Mouse (Mus musculus): ENCODE results near the gene Epb41l2.

The Epb41l2 gene

DNA sequence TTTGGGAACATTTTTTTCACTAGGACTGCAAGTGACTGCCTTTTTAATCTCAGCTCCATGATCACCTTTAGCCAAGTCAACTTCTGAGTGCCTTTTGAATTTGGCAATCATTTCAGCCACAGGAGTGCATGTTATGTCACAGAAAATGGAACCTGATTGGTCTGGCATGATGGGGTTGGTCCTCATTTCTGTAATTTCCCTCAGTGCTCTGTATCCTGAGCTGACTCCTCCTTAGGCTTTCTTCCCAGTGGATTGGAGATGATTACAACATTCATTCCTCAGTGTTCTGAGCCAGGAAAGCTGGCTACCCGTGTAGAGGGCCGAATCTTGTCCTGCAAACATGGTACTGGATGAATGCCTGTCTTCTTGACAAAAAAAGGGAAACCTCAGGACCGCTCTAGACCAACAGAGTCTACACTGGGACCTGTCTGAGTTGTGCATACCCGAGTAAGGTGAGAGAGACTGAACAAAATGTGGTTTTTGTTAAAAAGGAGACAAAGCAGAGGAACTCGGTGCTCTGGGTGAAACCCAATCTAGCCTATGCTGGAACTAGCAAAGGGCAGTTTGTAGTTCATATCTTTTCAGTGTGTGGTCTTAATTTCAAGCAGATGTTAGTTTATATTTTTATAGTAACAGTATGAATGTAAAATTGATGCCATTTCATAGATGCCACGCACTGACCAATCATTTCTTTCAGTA is 77.3 kb downstream of the Epb41l2 start:
- no peak for DNase-seq (ENCODE audit: low spot score in 2 of 2)

DNA sequence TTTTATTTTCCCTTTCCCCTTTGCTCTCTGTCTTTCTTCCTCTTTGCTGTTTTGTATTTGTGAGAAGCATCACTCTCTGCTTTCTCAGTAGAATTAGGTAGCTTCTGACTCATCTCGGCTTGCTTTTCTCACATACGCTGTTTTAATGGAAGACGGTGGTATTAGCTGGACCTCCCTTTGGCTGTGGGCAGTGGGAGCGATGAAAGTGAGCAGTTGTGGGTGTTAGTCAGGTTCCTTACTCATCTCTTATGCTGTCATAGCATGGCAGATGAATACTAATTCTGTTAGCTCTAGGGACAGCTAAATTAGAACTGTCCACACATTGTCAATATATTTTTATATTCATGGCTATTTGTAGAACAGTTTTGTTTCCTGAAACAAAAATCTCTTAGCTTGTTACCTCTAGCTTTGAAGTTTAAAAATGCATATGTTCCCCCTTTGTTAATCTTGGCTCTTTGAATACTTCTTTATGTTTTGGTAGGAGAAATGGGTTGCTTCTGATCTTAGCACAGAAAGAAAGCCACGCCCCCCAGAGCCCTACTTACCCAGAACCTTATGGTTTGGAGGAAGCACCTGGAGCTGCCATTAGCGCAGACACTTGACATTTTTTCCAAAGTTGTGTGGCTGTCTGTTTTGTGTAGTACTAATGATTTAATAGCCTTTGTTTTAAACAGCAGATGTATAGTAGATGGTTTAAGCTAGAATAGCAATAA is 78.1 kb downstream of the Epb41l2 start:
- DNase-seq (ENCODE audit: low spot score in 2 of 2): no peak

DNA sequence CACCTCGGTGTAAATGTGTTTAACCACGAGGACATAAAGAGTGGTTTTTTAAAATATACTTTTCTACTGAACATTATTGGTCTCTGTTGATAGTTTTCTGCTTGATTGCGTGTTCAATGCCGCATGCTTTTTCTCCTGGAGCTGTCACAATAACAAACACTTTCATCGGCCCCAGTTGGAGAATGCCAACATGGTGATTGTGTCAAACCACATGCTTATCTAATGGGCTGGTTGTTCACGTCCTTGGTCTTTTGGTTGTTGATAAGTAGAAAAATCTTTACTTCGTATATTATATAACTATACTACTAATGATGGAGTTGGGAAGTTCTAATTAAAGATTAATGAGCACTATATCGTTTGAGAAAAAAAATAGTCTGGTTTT is 78.7 kb downstream of the Epb41l2 start:
- no peak for DNase-seq (ENCODE audit: low spot score in 2 of 2)

DNA sequence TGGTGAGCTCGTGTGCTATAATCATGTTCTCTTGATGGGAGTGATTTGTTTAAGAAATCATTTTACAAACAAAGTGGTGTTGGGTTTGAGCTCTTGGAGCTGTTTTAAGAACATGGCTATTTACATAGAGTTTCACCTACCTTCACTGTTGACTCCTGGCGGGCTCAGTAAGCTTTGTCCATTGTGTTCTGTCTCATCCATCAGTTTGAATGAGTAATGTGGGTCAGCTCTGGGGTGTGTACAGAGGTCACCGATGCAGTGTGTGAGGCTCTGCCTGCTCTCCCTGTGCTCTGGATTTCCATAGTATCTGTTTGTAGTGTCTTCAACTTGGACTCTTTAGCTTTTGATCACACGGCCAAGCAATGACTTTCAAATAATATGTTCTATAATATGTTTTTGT is 79.6 kb downstream of the Epb41l2 start:
- DNase-seq (ENCODE audit: low spot score in 2 of 2): no peak

DNA sequence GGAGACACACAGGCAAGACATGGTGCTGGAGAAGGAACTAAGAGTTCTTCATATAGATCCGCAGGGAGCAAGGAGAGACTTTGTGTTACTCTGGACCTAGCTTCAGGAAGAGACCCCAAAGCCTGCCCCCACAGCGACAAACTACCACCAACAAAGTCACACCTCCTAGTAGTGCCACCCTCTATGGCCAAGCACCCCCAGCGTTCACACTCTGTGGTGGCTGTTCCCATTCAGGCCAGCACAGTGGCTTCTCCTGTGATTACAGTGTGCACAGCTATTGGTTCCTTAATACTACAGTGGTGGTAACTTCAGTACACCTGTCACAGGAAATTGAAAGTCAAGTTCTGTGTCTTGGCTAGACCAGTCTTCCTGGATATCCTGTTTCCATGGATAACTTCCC is 80.3 kb downstream of the Epb41l2 start:
- DNase-seq (ENCODE audit: low spot score in 2 of 2): no peak

DNA sequence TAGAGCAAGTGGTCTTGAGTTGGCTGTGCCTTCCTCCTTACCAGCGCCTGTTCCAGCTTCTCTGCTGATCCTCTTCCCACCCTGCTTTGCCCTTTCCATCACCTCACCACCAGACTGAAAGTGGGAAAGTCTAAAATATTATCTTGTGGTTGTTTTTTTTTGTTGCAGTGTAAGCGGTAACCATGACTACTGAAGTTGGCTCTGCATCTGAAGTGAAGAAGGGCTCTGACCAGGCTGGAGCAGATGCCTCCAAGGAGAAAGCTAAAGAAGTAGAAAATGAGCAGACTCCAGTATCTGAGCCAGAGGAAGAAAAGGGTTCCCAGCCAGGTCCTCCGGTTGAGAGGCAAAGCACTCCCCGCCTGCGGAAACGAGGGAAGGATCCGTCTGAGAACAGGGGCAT is 81.8 kb downstream of the Epb41l2 start:
- no peak for DNase-seq (ENCODE audit: low spot score in 2 of 2)

DNA sequence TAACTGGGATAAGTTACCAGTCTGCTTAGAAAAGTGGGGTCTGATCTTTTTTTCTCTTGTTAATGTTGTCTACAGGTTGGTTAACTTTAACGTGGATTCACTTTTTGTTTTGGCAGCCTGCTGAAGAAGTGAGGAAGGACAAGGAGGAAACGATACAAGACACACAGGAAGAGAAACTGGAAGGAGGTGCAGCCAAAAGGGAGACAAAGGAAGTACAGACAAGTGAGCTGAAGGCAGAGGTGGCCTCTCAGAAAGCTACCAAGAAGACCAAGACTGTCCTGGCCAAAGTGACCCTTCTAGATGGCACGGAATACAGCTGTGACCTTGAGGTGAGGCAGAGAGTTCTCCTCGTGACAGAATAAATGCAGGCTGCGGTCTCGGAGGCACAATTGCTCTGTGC is 84.0 kb downstream of the Epb41l2 start:
- DNase-seq (ENCODE audit: low spot score in 2 of 2): no peak

DNA sequence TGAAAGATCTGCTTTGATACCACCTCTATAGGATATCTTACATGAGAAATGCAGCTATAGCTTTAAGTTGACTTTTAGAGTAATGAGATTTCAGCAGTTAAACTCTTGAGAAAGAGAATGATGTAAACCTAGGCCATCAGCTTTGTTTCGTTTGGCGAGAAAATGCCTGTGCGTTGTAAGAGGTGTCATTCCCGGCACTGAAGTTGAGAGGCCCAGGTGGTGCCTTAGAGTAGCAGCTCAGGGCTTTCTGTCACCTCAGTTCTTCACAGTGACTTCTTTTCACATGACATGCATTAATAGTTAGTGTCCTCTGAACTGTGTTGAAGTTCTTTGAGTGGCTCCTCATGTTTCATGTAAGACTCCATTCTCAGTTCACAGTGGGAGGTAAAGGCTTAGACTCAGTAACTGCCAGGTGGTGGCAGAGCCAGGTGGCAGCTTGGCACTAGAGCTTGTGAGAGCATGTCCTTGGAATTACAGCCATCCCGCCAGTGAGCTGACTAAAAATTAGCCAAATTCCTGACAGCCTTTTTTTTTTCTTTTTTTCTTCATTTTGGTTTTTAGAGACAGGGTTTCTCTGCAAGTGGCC is 84.7 kb downstream of the Epb41l2 start:
- DNase-seq (ENCODE audit: low spot score in 2 of 2): no peak

DNA sequence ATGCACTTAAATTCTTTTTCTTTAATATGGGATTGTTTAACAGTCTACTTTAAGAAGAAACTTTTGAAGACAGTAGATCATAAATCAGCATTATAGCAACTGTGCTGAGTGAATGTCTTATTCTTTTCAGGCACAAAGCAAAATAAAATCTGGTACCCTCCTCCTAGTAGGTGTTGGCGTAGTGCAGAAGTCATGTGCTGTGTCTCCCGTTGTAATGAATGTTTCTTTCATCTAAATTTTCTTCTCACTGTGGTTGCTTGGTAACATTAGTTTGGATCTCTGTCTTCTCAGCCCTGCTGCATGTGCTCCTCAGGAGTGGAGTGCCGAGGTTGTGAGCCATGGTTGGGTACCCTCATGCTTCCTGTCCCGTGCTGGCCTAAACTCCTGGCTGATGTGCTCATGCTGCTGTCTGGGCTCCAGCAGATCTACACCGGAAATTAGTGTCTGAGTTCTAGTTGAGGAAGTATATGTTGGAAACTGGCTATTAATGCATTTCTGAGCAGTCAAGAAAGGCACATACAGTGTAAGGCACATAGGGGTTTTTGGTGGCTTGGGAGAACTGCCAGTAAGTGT is 87.4 kb downstream of the Epb41l2 start:
- DNase-seq (ENCODE audit: low spot score in 2 of 2): no peak

DNA sequence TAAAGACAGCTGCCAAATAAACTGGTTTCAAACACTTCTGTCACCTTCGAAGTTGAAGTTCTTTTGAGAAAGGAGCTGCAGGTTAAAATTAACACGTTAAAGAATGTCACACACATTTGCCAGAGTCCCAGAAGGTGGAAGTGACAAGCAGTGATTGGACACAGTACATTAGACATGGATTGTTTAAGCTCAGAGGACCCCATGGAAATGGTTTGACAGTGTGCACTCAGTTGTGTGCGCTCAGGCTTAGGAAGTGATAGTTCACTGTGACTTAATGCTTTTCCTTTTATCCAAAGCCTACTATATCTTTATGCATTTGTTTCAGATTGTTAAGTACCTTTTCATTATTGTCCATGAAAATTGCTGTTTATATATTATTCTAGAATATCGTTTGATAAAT is 89.1 kb downstream of the Epb41l2 start:
- DNase-seq (ENCODE audit: low spot score in 2 of 2): no peak

DNA sequence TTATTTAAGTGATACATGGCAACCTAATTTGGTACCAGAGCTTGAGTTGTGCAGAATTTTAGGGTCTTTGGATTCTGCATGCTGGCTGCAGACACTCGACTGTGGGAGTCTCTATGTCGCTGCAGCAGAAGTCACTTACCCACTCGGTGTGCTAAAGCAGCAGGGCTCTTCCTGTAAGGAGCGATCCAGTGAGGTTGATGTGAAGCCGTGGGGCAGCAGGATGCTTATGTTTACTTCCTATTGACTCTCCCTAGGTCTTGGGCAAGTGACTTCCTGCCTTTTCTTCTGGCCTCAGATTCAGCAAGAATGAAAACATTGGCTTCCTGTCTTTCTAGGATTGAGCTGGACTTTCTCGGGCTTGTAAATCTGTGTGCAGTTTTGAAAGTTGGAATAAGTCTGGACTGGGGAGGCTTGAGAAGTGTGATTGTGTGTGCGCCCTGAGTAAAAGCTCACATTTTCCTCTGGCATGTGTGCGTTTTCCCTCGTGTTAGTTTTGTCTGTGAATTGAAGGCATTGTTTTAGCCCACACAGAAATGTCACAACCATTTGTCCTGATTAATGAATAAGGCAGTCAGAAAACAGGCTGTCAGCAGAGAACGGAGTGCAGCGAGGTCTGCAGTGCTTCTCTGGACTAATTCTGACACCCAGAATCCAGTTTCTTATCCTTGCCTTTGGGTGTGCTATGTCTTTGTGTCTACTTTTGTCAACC is 89.9 kb downstream of the Epb41l2 start:
- DNase-seq (ENCODE audit: low spot score in 2 of 2): no peak

DNA sequence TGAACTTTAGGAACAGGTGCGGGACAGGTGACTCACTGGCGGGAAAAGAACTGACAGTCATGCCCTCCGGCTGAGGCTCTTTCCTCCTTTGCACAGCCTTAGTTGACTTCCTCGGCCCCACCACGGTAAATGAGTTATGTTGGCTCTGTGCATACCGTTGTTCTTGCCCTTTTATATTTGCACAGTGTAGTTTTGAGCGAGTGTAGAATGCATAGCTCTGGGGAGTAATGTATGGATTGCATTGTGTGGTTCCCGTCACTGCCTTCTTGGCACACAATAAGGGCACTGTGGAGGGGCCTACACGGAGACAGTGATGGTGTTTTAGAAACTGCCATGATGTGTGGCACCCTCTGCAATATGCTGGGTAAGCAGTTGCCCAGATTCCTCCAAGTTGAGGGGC is 93.6 kb downstream of the Epb41l2 start:
- no peak for DNase-seq (ENCODE audit: low spot score in 2 of 2)

DNA sequence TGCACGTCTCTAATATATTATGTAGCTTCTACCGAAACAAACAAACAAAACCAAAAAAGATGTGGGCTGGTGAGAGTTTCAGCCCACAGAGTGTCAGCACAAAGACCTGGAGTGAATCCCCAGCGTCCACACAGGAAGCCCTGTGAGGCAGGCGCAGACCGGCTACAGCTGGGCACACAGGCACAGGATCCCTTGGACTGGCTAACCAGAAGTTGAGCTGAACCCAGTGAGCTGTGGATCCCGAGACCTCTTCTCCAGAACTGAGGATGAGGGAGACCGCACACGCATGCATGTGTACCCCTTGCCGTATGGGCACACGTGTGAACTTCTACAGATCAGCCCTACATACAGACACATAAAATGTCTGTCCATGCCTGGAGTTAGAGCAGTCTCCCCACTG is 94.2 kb downstream of the Epb41l2 start:
- no peak for DNase-seq (ENCODE audit: low spot score in 2 of 2)

DNA sequence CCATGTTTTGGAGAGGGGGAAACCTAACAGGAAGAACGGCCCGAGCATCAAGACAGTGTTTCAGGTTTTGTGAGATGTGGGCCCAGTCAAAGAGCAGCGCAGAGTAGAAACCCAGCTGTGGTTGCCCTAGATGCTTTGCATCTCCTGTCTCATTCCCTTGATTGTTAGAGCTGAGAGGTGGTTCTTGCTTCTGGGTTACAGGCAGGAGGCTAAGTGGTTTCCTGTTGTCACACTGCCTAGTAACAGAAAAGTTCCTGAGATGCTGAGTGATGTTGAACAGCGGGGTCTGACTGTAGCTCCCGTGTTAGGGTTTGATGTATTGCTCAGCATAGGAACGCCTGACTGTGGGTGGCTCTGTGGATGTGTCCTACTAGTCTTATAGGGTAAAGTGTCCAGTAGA is 97.5 kb downstream of the Epb41l2 start:
- no peak for DNase-seq (ENCODE audit: low spot score in 2 of 2)

DNA sequence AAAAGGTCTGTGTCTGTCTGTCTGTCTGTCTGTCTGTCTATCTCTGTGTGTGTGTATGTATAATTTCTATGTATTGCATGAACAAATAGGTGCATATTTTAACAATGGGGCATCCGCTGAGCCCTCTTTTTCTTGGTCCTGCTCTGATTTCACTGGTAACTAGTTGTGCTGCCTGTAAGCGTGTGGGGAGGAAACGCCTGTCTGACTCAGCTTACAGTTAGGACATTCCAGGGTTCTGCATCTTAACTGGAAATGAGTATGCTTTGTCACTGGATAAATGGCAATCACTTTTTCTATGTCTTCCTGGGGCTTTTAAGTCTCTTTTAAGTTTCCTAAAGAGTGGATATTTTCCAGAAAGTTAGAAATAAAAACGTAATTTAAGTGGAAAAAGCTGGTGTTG is 98.4 kb downstream of the Epb41l2 start:
- no peak for DNase-seq (ENCODE audit: low spot score in 2 of 2)

DNA sequence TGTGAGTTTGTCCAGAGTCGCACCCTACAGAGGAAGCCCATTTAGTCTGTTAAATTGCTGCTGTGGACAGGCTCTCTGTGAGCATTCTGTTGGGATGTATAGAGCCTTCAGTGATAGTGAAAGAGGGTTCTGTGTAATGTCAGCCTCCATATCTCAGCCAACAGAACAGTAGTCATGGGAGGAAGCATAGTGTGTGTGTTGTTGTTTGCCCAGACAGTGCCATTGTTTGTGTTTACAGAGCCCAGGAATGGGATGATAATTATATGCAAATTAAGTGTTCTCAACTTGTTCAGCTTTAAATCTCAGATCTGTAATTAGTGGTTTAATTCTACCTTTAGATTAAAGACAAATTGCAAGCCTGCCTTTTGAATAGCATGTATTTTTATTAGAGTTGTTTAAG is 102.2 kb downstream of the Epb41l2 start:
- DNase-seq (ENCODE audit: low spot score in 2 of 2): no peak

DNA sequence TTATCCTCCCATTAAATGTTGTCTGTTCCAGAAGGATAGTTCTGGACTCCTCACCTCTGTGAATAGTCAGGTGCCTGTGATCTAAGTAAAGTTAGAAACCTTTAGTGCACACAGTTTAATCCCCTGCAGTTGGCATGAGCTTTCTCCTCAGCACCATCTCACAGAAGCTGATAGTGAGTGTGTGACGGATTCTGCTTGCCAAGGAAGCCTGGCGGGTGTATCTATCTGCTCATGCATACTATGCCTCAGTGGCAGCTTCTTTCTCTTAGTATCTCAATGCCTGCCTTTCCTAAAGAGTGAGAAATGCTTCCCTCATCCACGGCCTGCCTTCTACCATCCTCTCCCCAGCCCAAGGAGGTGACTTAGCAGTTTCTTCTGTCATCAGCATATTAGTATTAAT is 103.1 kb downstream of the Epb41l2 start:
- DNase-seq (ENCODE audit: low spot score in 2 of 2): no peak

DNA sequence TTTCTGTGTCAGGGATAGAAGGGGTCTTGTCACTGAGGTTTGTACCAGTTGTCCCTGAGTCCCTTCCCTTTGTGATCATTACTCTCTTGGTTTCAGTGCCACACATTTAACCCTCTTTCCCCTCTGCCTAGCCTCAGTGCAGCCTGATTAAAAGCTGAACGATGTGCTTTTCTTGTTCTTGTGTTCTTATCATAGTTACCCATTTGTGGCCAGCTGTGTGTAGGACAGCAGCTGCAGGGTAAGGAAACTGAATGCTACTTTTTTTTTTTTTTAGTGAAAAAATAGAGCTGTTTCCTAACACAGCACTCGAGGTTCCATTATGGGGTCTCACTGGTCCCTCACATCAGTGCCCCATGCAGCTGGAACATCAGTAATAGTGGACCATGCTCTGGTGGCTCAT is 106.9 kb downstream of the Epb41l2 start:
- no peak for DNase-seq (ENCODE audit: low spot score in 2 of 2)

DNA sequence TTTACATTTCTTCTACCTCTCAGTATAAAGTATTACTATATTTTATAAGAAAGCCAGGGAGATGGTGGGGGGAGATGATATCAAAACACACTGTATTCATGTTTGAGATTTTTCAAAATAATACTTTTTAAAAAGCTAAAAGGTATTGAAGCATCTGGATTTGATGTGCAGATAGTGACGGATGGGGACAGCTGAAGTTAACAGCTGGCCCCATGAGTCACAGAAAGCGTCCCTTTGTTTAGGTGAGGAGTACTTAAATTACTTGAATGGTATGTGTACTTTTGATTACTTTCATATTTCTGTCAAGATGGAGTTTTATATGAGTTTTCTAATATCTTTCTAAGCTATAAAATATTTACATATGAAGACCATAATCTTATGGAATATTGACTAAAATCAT is 112.3 kb downstream of the Epb41l2 start:
- DNase-seq (ENCODE audit: low spot score in 2 of 2): no peak

DNA sequence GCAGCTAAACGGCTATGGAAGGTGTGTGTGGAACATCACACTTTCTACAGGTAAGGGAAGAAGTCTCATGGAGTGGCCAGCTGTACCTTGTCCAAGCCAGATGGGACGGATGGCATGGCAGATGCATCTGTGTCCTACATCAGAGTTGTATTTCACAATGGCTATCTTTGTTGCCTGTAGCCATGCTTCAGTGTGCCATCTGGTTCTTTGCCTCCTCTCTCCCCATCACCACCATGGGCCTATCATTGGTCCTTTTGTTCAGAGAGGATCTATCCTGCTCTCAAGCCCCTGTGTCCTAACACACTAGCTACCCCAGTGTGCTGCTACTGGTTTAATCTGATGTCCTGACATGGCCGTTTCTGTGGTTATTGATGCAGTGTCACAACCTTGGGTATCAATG is 120.1 kb downstream of the Epb41l2 start:
- DNase-seq (ENCODE audit: low spot score in 2 of 2): no peak

DNA sequence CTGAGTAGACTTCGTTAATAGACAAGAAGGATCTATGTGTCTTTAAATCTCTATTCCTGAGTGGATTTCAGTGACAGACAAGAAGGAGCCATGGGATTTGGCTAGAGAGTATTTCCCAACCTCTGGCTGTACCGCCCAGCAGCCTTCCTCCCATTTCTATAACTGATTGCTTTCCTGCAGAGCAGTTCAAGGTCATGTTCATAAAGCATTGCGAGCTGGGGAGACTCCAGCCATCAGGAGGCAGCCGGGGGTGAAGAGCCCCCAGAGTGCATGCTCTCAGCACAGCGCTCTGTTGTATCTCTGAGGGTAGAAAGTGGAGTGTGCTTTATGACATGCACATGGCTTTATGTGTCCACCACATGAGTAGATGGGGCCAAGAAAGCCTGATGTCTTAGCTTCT is 123.2 kb downstream of the Epb41l2 start:
- no peak for DNase-seq (ENCODE audit: low spot score in 2 of 2)

DNA sequence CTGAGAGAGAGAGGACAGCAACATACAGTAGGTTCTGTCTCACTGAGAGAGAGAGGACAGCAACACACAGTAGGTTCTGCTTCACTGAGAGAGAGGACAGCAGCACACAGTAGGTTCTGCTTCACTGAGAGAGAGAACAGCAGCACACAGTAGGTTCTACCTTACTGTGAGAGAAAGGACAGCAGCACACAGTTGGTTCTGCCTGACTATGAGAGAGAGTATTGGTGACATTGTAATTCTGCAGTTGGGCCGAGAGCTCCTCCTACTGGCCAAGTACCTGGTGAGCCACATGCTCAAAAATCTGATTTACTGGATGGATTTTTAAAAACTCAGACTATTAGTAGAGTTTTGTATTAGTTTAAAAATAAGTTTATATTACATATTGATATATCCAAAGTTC is 128.9 kb downstream of the Epb41l2 start:
- peak; percentile 31 to 63 for DNase-seq (ENCODE audit: low spot score in 2 of 2)

Data from spleen, postnatal 14 days (tissue).